Mouse (Mus musculus) heart, embryonic 14.5 days (tissue): ENCODE results near the gene Ticam1. TPM values are rescaled to one million over a fixed set of nuclear protein-coding genes. Genes with fewer than 3 reads are reported as not detected.
A peak's percentile ranks its signal among the peaks of the same experiment; 100 is the strongest.

Experiments
- ATAC-seq: fragments of 200-750 bp; cut with Nextera tagmentation; 2 replicates; pipeline ENCODE4 v1.8.0; 2017; ENCODE audit warnings: low read depth, moderate TSS enrichment; ENCODE audit not compliant: insufficient number of reproducible peaks, insufficient read depth, low FRiP score
- H3K27ac ChIP-seq, 2 experiments: fragments of 200-500 bp in 1 of 2; fragments of 300-500 bp in 1 of 2; sonication (generic) in 1 of 2; replicated peaks in 1 of 2; 2 replicates each; pipeline ENCODE4 v1.5.1; 2012 to 2014; ENCODE audit warnings: low read depth in 2 of 2, low read length in 2 of 2, control low read depth in 1 of 2, mild to moderate bottlenecking in 1 of 2, mixed read lengths in 1 of 2; ENCODE audit not compliant: control insufficient read depth in 1 of 2, insufficient read depth in 1 of 2
- H3K27me3 ChIP-seq: fragments of 300-500 bp; sonication (generic); 2 replicates; pipeline ENCODE4 v1.6.1; 2014; ENCODE audit warnings: mild to moderate bottlenecking, low read length, control low read depth; ENCODE audit not compliant: control insufficient read depth, insufficient read depth
- H3K36me3 ChIP-seq: fragments of 300-500 bp; sonication (generic); 2 replicates; pipeline ENCODE4 v1.6.1; 2014; ENCODE audit warnings: mild to moderate bottlenecking, control low read depth, low read length, mixed read lengths; ENCODE audit not compliant: control insufficient read depth, insufficient read depth
- H3K4me1 ChIP-seq, 2 experiments: fragments of 200-500 bp in 1 of 2; fragments of 300-500 bp in 1 of 2; sonication (generic) in 1 of 2; 2 replicates each; pipeline ENCODE4 v1.6.1; 2012 to 2014; ENCODE audit warnings: low read length in 2 of 2, control low read depth in 1 of 2, mixed read lengths in 1 of 2; ENCODE audit not compliant: control insufficient read depth in 2 of 2, insufficient read depth in 2 of 2
- H3K4me2 ChIP-seq: fragments of 300-500 bp; sonication (generic); 2 replicates; pipeline ENCODE4 v1.6.1; 2014; ENCODE audit warnings: mild to moderate bottlenecking, low read length
- H3K4me3 ChIP-seq, 2 experiments: fragments of 200-500 bp in 1 of 2; fragments of 300-500 bp in 1 of 2; sonication (generic) in 1 of 2; 2 replicates each; pipeline ENCODE4 v1.5.1; 2012 to 2014; ENCODE audit warnings: low read length in 2 of 2, mild to moderate bottlenecking in 2 of 2, control low read depth in 1 of 2, low read depth in 1 of 2, moderate library complexity in 1 of 2; ENCODE audit not compliant: control insufficient read depth in 1 of 2, insufficient read depth in 1 of 2
- H3K9ac ChIP-seq: fragments of 300-500 bp; sonication (generic); 2 replicates; pipeline ENCODE4 v1.6.1; 2014; ENCODE audit warnings: mild to moderate bottlenecking, low read length
- H3K9me3 ChIP-seq: fragments of 300-500 bp; sonication (generic); 2 replicates; pipeline ENCODE4 v1.6.1; 2016; ENCODE audit warnings: low read length, control low read depth; ENCODE audit not compliant: control insufficient read depth
- WGBS: fragments of 180-500 bp; shearing (Covaris S2); extraction: QIAGEN DNeasy Blood & Tissue Kit; methylation state at CpG from one replicate; pipeline ENCODE4 v1.1.7; 2014; 5-methylcytosine and 5-hydroxymethylcytosine counted together
- polyA plus RNA-seq: library from polyadenylated mRNA; unstranded; fragments of >200 nt; fragmentation: Nextera tagmentation; extraction: Ambion mirVana; gene quantifications from 2 replicates; pipeline ENCODE4 v1.2.1, GENCODE M21; 2014

The Ticam1 gene
- polyA plus RNA-seq, 1 experiment from 2014 or later = 9.2 TPM

DNA sequence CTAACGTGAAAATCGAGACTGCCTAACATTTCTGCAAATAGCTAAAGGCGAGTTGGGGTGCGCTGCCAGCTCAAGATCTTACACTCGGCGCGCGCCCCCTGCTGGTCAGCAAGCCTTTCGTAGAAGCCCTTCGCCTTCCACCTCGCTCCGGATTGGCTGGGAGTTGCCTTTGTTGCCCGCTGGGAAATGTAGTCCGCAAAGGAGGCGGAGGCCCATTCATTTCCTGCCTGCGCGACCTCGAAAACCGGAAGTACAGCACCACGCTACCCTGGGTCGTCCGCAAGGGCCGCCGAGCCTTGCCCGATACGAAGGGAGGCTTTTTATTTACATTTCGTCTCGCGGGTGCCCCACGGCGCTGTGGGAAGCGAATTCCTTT is 20.7 kb downstream of the Ticam1 start:
- peak; percentile 86 for ATAC-seq
- H3K27ac ChIP-seq = peak overlapping the region; percentile 93 to 96
- peak overlapping the region; percentile 94 for H3K4me2 ChIP-seq
- H3K36me3 ChIP-seq = peaks cover 33% of the 10 kb centered on the region
- H3K9ac ChIP-seq = peak overlapping the region; percentile 68
- H3K27me3 ChIP-seq = no peaks in the 10 kb centered on the region
- under 1% methylated on average over 32 of the region's 32 CpGs for WGBS
- H3K9me3 ChIP-seq = no peaks in the 10 kb centered on the region
- H3K4me3 ChIP-seq = peak overlapping the region; percentile 58 to 63
- peaks cover 25 to 35% of the 10 kb centered on the region in 2 experiments for H3K4me1 ChIP-seq

DNA sequence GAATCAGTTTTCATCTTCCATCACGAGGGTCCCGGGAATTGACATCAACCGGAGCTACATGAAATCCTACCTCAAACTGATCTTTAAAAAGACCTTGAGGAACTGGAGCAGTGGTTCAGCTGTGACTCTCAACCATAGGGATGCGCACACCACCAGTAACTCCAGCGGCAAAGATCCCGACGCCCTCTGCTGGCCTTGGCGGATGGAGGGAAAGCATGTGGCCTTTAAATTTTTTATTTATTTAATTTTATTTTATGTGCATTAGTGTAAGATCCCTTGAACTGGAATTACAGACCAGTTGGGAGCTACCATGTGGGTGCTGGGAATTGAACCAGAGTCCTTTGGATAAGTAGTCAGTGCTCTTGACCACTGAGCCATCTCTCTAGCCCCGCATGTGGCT is 21.2 kb downstream of the Ticam1 start:
- Histone ChIP-seq H3K4me1 (peaks cover 22 to 31% of the 10 kb centered on the region in 2 experiments), H3K27ac (0 out of 4 replicates have a peak overlapping the region, but pooled peaks of 1 of the 2 experiments have one; percentile 33), H3K4me3 (peak overlapping the region in 1 of 2 experiments; percentile 63; a peak in 1 of 4 replicates), H3K9ac (0 out of 2 replicates have a peak overlapping the region, but pooled peaks have one; percentile 41), H3K36me3 (peaks cover 29% of the 10 kb centered on the region), H3K9me3 (no peaks in the 10 kb centered on the region), H3K4me2 (peak overlapping the region; percentile 94), H3K27me3 (no peaks in the 10 kb centered on the region)
- WGBS = 18% methylated on average over 9 of the region's 9 CpGs
- no peak for ATAC-seq

DNA sequence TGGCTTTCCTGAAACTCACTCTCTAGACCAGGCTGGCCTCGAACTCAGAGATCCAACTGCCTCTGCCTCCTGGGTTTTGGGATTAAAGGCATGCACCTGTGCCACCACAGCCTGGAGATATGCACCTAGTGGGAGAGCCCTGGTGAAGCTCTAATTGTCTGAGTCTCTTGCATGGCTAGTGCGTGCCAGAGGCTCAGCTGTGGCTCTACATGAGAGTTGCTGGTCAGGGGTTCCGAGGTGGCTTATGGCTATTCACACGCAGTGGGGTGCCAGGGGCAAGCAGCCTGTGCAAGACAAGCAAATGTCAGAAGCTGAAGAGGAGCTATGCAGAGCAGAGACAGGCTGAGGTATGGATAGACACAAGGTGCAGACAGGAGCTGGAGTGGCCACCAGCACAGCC is 21.9 kb downstream of the Ticam1 start:
- Histone ChIP-seq H3K4me2 (no peak overlapping the region), H3K36me3 (peaks cover 22% of the 10 kb centered on the region), H3K27me3 (no peaks in the 10 kb centered on the region), H3K4me3 (no peak overlapping the region), H3K27ac (no peak overlapping the region), H3K9ac (no peak overlapping the region), H3K4me1 (peaks cover 19 to 24% of the 10 kb centered on the region in 2 experiments; a peak in 3 of 4 replicates), H3K9me3 (no peaks in the 10 kb centered on the region)
- no peak for ATAC-seq
- WGBS = 75% methylated on average over 4 of the region's 4 CpGs

DNA sequence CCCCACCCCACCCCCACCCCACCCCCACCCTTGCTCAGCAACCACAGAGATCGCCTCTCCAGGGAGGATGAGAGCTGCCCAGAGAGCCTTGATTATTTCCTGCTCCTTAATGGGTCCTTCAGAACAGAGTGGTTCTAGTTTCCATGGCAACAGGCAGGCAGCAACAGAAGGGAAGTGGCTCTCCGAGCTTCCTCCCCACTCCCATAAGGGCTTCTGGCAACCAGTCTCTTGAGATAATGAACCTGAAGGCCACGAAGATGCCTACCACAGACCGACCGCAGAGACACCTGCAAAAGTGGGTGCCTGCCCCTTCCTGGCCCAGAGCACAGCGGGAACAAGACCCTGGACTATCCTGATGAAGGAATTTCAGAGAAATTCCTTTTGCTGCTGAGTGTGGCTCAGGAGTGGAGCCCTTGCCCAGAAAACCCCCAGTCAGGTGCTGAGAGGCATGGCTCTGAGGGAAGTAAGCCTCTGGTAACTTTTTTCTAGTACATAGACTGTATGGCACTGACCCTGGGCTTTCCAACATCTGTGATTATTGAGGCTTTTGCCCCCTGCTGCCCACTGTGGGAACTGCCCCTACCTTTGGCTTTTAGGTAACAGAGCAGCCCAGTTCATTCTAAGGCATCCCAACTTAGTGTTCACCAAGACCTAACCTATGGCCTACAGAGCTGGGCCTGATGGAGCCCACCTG is 25.3 kb downstream of the Ticam1 start:
- 19% methylated on average over 6 of the region's 6 CpGs for whole genome bisulfite sequencing
- H3K27ac ChIP-seq = no peak overlapping the region
- peaks cover 0 to 3% of the 10 kb centered on the region in 2 experiments; a peak in 1 of 4 replicates for H3K4me1 ChIP-seq
- no peaks in the 10 kb centered on the region for H3K9me3 ChIP-seq
- H3K36me3 ChIP-seq = no peaks in the 10 kb centered on the region
- no peak overlapping the region for H3K4me3 ChIP-seq
- no peaks in the 10 kb centered on the region for H3K27me3 ChIP-seq
- no peak for ATAC-seq
- H3K9ac ChIP-seq = no peak overlapping the region
- no peak overlapping the region for H3K4me2 ChIP-seq

DNA sequence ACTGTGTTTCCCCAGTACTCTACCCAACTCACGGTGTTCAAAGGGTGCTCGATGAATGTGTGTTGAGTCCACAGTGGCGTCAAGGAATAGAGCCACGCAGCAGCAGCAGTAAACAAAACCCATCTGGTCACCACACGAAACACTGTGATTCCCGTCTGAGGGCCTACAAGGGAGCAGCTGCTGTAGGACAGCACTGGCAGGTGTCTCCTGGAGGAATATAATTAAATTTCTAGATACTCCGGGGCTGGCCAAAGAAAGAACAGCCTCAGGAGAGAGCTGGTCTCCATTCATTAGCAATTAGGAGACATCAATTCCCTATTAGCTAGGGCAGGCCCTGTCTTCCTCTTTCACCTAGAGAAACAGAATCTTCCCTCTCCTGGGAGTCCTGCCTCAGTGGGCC is 31.0 kb downstream of the Ticam1 start:
- Histone ChIP-seq H3K27ac (no peak overlapping the region), H3K9ac (no peak overlapping the region)
- 64% methylated on average over 7 of the region's 7 CpGs for WGBS

DNA sequence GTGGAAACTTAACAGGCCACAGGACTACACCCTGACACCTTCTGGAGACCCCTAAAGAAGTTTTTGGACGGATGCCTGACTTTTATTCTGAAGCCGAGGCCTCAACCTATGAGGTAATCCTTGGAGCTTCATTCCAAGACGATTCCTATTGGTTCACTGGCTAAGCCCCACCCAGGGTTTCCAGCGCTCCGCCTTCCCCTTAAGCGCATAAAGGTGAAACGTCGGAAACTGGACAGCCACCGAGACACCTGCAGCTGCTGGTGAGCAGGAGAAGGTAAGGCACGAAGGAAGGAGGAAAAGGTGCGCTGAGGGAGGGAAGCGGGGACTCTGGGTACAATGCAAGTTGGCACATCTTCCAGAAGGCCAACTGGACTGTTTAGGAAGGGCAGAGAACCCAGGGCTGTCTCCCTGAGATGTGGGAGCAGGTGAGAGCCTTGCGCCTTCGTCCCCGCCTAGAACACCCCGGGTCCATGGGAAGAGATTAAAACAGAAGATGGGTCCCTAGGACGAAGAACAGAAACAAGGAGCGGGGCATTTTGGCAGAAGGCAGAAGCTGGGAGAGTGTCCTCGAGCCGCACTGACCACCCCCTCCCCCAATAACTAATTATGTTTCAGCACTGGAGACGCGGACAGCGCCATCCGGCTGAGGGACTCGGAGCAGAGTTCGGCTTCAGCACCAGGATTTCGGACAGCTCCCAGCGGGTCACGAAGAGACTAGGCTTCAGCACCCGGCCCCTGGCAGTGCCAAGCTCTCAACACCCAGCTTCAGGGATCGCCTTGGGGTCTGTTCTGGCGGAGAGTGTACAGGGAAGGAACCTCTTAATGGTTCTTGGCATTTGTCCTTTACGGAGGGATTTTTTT is 34.8 kb downstream of the Ticam1 start:
- ATAC-seq = no peak; the same call in 1 of the 2 replicates
- Histone ChIP-seq H3K4me1 (no peaks in the 10 kb centered on the region), H3K9me3 (no peaks in the 10 kb centered on the region), H3K4me3 (no peak overlapping the region), H3K4me2 (no peak overlapping the region), H3K36me3 (no peaks in the 10 kb centered on the region), H3K9ac (no peak overlapping the region), H3K27ac (no peak overlapping the region), H3K27me3 (peaks cover 9% of the 10 kb centered on the region)
- WGBS = 1% methylated on average over 33 of the region's 33 CpGs

More for the DNA sequence above, 31.0 kb downstream of the Ticam1 start:
- Histone ChIP-seq H3K36me3 (no peaks in the 10 kb centered on the region), H3K4me1 (no peaks in the 10 kb centered on the region), H3K27me3 (peaks cover 9% of the 10 kb centered on the region), H3K9me3 (no peaks in the 10 kb centered on the region), H3K4me3 (no peak overlapping the region), H3K4me2 (no peak overlapping the region)
- ATAC-seq = no peak

DNA sequence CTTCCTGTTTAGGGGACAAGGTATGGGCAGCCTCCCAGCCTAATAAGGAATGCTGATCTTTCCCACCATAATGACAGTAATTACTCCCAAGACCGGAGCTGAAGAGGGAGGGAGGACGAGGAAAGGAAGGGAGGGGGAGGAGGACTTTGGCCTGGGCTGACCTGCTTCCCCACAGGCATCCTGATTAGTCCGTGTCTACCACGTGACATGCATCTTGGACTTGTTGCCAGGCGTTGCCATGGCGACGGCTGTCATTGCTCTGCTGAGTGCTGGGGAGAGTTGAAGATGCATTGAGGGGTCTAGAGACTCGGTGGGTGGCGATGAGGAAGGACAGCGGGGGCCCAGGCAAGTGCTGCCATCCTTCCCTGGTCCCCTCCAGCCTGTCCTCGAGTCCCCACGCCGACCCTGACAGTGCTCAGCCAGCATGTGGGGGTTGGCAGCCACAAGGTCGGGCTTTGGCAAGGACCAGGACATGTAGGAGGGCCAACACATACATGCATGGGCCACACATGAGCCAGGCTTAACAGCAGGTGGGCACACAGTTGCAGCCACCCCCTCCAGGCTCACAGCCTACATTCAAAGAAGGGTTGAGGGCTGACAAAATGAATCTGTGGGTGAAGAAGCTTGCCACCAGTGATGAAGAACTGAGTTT is 42.6 kb downstream of the Ticam1 start:
- H3K4me3 ChIP-seq = no peak overlapping the region
- H3K9ac ChIP-seq = no peak overlapping the region
- H3K27ac ChIP-seq = no peak overlapping the region
- H3K4me2 ChIP-seq = no peak overlapping the region
- no peaks in the 10 kb centered on the region for H3K36me3 ChIP-seq
- 4% methylated on average over 14 of the region's 14 CpGs for WGBS
- 0 out of 4 replicates have a peak, but pooled peaks cover 0 to 4% of the 10 kb centered on the region in 2 experiments for H3K4me1 ChIP-seq
- ATAC-seq = no peak; the same call in 1 of the 2 replicates
- no peaks in the 10 kb centered on the region for H3K27me3 ChIP-seq
- H3K9me3 ChIP-seq = no peaks in the 10 kb centered on the region
